Mouse (Mus musculus) embryonic facial prominence, embryonic 10.5 days (tissue): ENCODE measurements around the gene Psors1c2. TPM values are rescaled to one million over a fixed set of nuclear protein-coding genes. Genes with fewer than 3 reads are reported as not detected.

Experiments used
- DNase-seq: peaks from one replicate; pipeline ENCODE4 v3.0.0-alpha.2; 2017; ENCODE audit warnings: low spot score
- H3K27ac ChIP-seq: fragments of 300-500 bp; sonication (generic); replicated peaks from 2 replicates; pipeline ENCODE4 v1.5.1; 2016; ENCODE audit warnings: mild to moderate bottlenecking
- H3K27me3 ChIP-seq: fragments of 300-500 bp; sonication (generic); replicated peaks from 2 replicates; pipeline ENCODE4 v1.6.1; 2016; ENCODE audit warnings: low read depth, mild to moderate bottlenecking; ENCODE audit not compliant: poor library complexity, severe bottlenecking
- H3K36me3 ChIP-seq: fragments of 300-500 bp; sonication (generic); replicated peaks from 2 replicates; pipeline ENCODE4 v1.6.1; 2016; ENCODE audit warnings: mild to moderate bottlenecking, moderate library complexity
- H3K4me1 ChIP-seq: fragments of 300-500 bp; sonication (generic); 2 replicates; pipeline ENCODE4 v1.6.1; 2016
- H3K4me3 ChIP-seq: fragments of 300-500 bp; sonication (generic); 2 replicates; pipeline ENCODE4 v1.5.1; 2016; ENCODE audit warnings: mild to moderate bottlenecking, moderate library complexity
- H3K9me3 ChIP-seq: fragments of 300-500 bp; sonication (generic); 2 replicates; pipeline ENCODE4 v1.6.1; 2016; ENCODE audit warnings: mild to moderate bottlenecking
- WGBS: fragments of 180-500 bp; shearing (Covaris S2); methylation state at CpG from one replicate; pipeline ENCODE4 v1.1.7; 2016; 5-methylcytosine and 5-hydroxymethylcytosine counted together
- polyA plus RNA-seq: library from polyadenylated mRNA; unstranded; fragments of >200 nt; fragmentation: Nextera tagmentation; extraction: Ambion mirVana; gene quantifications from 2 replicates; pipeline ENCODE4 v1.2.1, GENCODE M21; 2016

Psors1c2 gene
- polyA plus RNA-seq, 1 experiment from 2014 or later, result 1.6 TPM

- WGBS, result 3% methylated on average over 28 of the region's 28 CpGs
- H3K4me3 ChIP-seq, result peak overlapping the region; percentile 48
- H3K27ac ChIP-seq, result no peak overlapping the region; the same call in 1 of the 2 replicates
- H3K36me3 ChIP-seq, result no peaks in the 10 kb centered on the region
- H3K4me1 ChIP-seq, result peaks cover 18% of the 10 kb centered on the region
- peaks cover 56% of the 10 kb centered on the region for H3K27me3 ChIP-seq
- H3K9me3 ChIP-seq, result 0 out of 2 replicates have a peak, but pooled peaks cover 2% of the 10 kb centered on the region
- peak; percentile 42 for DNase-seq
These were observed 36.3 kb downstream of the Psors1c2 start for GRCm38 (mm10) chr17:35569091-35569944.

GRCm38 (mm10) chr17:35570836-35571235, 37.8 kb downstream of the Psors1c2 start:
- H3K27ac ChIP-seq, result no peak overlapping the region
- H3K27me3 ChIP-seq, result peaks cover 64% of the 10 kb centered on the region
- 83% methylated on average over 14 of the region's 14 CpGs for WGBS
- no peak for DNase-seq
- 0 out of 2 replicates have a peak, but pooled peaks cover 2% of the 10 kb centered on the region for H3K9me3 ChIP-seq
- H3K4me3 ChIP-seq, result no peak overlapping the region
- H3K4me1 ChIP-seq, result peaks cover 18% of the 10 kb centered on the region
- no peaks in the 10 kb centered on the region for H3K36me3 ChIP-seq

GRCm38 (mm10) chr17:35571477-35571876, 38.5 kb downstream of the Psors1c2 start:
- H3K27ac ChIP-seq, result no peak overlapping the region
- DNase-seq, result no peak
- WGBS, result 93% methylated on average over 7 of the region's 7 CpGs
- peaks cover 62% of the 10 kb centered on the region for H3K27me3 ChIP-seq
- H3K9me3 ChIP-seq, result 0 out of 2 replicates have a peak, but pooled peaks cover 2% of the 10 kb centered on the region
- H3K36me3 ChIP-seq, result no peaks in the 10 kb centered on the region
- H3K4me1 ChIP-seq, result peaks cover 18% of the 10 kb centered on the region
- H3K4me3 ChIP-seq, result no peak overlapping the region

GRCm38 (mm10) chr17:35578211-35578610, 45.2 kb downstream of the Psors1c2 start:
- Histone ChIP-seq H3K36me3 (no peaks in the 10 kb centered on the region), H3K9me3 (no peaks in the 10 kb centered on the region), H3K4me3 (no peak overlapping the region), H3K27ac (no peak overlapping the region), H3K27me3 (peaks cover 13% of the 10 kb centered on the region), H3K4me1 (no peaks in the 10 kb centered on the region)
- peak; percentile 84 for DNase-seq
- WGBS, result 17% methylated on average over 6 of the region's 6 CpGs

- WGBS, result 96% methylated on average over 1 of the region's 1 CpGs
- Histone ChIP-seq H3K4me1 (peaks cover 4% of the 10 kb centered on the region; the same call in 1 of the 2 replicates), H3K27ac (no peak overlapping the region), H3K4me3 (no peak overlapping the region), H3K9me3 (0 out of 2 replicates have a peak, but pooled peaks cover 2% of the 10 kb centered on the region), H3K27me3 (no peaks in the 10 kb centered on the region), H3K36me3 (no peaks in the 10 kb centered on the region)
- no peak for DNase-seq
These were observed 49.9 kb downstream of the Psors1c2 start for GRCm38 (mm10) chr17:35582900-35583299.

Other genes with a start within 250 kb of the Psors1c2 start
- not detected in 2 replicates for gene H2-Q1, start 212.8 kb upstream of the Psors1c2 start, polyA plus RNA-seq
- gene H2-Q2, start 191.0 kb upstream of the Psors1c2 start, polyA plus RNA-seq, result 0.75 and 0.88 TPM in 2 replicates
- gene H2-Q4, start 153.6 kb upstream of the Psors1c2 start, polyA plus RNA-seq, result 1.5 and 1.6 TPM in 2 replicates
- 1.5 and 1.6 TPM in 2 replicates for gene H2-Q6, start 108.4 kb upstream of the Psors1c2 start, polyA plus RNA-seq
- 12.2 and 12.9 TPM in 2 replicates for gene H2-Q7, start 94.0 kb upstream of the Psors1c2 start, polyA plus RNA-seq
- 0.39 and 0.57 TPM in 2 replicates for gene H2-Q10, start 63.1 kb upstream of the Psors1c2 start, polyA plus RNA-seq
- not detected in 2 replicates for gene Pou5f1, start 27.2 kb upstream of the Psors1c2 start, polyA plus RNA-seq
- 43.7 and 45.5 TPM in 2 replicates for gene Tcf19, start 16.4 kb upstream of the Psors1c2 start, polyA plus RNA-seq
- 24.2 and 25.0 TPM in 2 replicates for gene Cchcr1, start 16.1 kb upstream of the Psors1c2 start, polyA plus RNA-seq
- gene Cdsn, start 18.9 kb downstream of the Psors1c2 start, polyA plus RNA-seq, result not detected in 2 replicates
- gene 2300002M23Rik, start 34.2 kb downstream of the Psors1c2 start, polyA plus RNA-seq, result not detected in 2 replicates
- not detected in 2 replicates for gene Sfta2, start 68.3 kb downstream of the Psors1c2 start, polyA plus RNA-seq
- not detected in 2 replicates for gene Gm9573, start 93.4 kb downstream of the Psors1c2 start, polyA plus RNA-seq
- gene Mucl3, start 110.5 kb downstream of the Psors1c2 start, polyA plus RNA-seq, result 0.20 and 0.24 TPM in 2 replicates
- gene Vars2, start 134.4 kb downstream of the Psors1c2 start, polyA plus RNA-seq, result 19.9 and 22.0 TPM in 2 replicates
- gene Gtf2h4, start 140.5 kb downstream of the Psors1c2 start, polyA plus RNA-seq, result 57.6 and 61.4 TPM in 2 replicates
- 49.1 and 65.3 TPM in 2 replicates for gene Ddr1, start 171.4 kb downstream of the Psors1c2 start, polyA plus RNA-seq